Mouse (Mus musculus) liver, postnatal 0 days (tissue): Measurements from ENCODE around the gene Arl3.

Experiments
- CTCF ChIP-seq: sonication (generic); IDR thresholded peaks from 2 replicates; pipeline ENCODE4 v1.5.1; 2016; ENCODE audit warnings: antibody characterized with exemption, low read depth
- EP300 ChIP-seq: IDR thresholded peaks from 2 replicates; pipeline ENCODE4 v1.6.1; 2016; ENCODE audit warnings: antibody characterized with exemption, low read depth, mild to moderate bottlenecking

DNA sequence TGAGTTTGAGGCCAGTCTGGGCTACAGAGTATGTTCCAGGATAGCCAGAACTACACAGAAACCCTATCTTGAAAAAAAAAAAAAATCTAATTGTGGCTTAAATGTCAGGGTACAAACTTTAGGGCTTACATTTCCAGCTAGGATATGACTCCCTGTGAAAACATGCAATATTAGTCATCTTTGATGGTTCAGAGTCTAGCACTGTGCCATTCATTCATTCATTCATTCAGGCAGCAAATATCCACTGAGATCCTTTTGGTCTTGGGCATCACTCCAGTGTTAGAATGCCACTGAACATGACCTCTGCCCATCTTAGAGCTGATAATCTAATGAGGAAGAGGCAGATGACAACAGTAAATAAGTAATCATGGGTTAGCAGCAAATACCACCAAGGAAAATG lies 51.3 kb downstream of the Arl3 start:
- TF ChIP-seq CTCF = no peak
- no peak for TF ChIP-seq EP300
